Mouse (Mus musculus) cerebellum, adult 2 months (tissue): Measurements from ENCODE around the gene Cfap97. TPM values are rescaled to one million over a fixed set of nuclear protein-coding genes. Genes with fewer than 3 reads are reported as not detected.

Experiments
- DNase-seq, 2 experiments: peaks; one replicate each; pipeline ENCODE4 v3.0.0; 2021
- H3K27ac ChIP-seq: fragments of 200-500 bp; 2 replicates; pipeline ENCODE4 v1.5.1; 2012; ENCODE audit warnings: low read length, control low read depth, inconsistent platforms; ENCODE audit not compliant: insufficient read depth
- H3K27me3 ChIP-seq: fragments of 200-500 bp; 2 replicates; pipeline ENCODE4 v1.6.1; 2012; ENCODE audit warnings: inconsistent platforms, mild to moderate bottlenecking, low read length, moderate library complexity; ENCODE audit not compliant: control insufficient read depth, insufficient read depth
- H3K4me1 ChIP-seq: fragments of 200-500 bp; 2 replicates; pipeline ENCODE4 v1.6.1; 2011; ENCODE audit warnings: low read length; ENCODE audit not compliant: control insufficient read depth, insufficient read depth
- H3K4me3 ChIP-seq: fragments of 200-500 bp; replicated peaks from 2 replicates; pipeline ENCODE3; 2011; ENCODE audit warnings: mild to moderate bottlenecking, low read depth, low read length, control low read depth; ENCODE audit not compliant: insufficient read depth
- CTCF ChIP-seq: fragments of 200-500 bp; IDR thresholded peaks from 2 replicates; pipeline ENCODE4 v1.5.1; 2011; ENCODE audit warnings: low read depth, mild to moderate bottlenecking, control low read depth, low read length, moderate library complexity, borderline replicate concordance; ENCODE audit not compliant: insufficient read depth
- POLR2A ChIP-seq: fragments of 200-500 bp; IDR thresholded peaks from 2 replicates; pipeline ENCODE4 v1.6.1; 2011; ENCODE audit warnings: low read length, control low read depth, borderline replicate concordance; ENCODE audit not compliant: insufficient read depth
- WGBS: fragments of 180-500 bp; shearing (Covaris S2); methylation state at CpG from one replicate; pipeline ENCODE4 v1.1.7; 2018; 5-methylcytosine and 5-hydroxymethylcytosine counted together
- polyA plus RNA-seq: library from polyadenylated mRNA; depleted of rRNA; stranded (reverse); fragments of >200 nt; gene quantifications from 2 replicates; pipeline ENCODE4 v1.2.3, GENCODE M21; 2012

Gene Cfap97
- polyA plus RNA-seq, 1 experiment, result 17.5 TPM

DNA sequence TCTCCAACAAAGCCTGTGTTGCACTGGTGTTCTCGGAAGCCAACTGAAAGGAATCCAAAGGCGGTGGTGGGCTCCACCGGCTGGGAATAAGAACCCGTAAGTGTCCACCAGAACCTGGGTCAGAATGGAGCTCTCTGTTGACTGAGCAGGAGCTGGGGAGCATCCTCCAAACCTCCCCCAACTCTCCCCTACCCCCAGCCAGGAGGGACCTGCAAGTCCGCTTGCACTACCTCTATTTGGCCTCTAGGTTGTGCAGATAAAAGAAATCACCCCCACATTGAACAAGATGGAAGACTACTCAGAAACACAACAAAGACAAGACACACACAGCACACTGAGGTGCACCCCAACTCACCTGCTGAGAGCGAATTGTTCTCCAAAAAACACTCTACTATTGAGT is 50.8 kb downstream of the Cfap97 start:
- TF ChIP-seq POLR2A (no peak), CTCF (no peak)
- WGBS, result 84% methylated on average over 6 of the region's 6 CpGs
- Histone ChIP-seq H3K27me3 (no peaks in the 10 kb centered on the region), H3K4me1 (no peaks in the 10 kb centered on the region; the same call in 1 of the 2 replicates), H3K4me3 (no peak overlapping the region), H3K27ac (no peak overlapping the region)
- DNase-seq, result no peak

DNA sequence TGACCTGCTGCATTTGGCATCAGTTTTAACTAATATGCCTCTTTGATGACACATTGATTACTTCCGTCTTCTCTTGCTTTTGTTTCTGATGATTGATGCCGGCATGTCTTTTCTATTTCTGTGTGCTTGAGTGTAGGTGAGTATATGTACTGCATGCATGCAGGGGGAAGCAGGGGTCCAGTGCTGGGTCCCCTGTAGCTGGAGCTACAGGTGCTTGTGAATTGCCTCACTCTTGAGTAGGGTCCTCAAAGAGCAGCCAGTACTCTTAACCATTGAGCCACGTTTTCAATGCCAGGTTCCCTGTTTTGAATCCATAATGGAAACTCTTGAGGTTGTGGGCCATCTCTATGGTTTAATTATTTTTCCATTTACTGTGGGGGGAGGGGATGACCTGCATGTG is 52.7 kb downstream of the Cfap97 start:
- Histone ChIP-seq H3K27ac (no peak overlapping the region), H3K4me3 (no peak overlapping the region), H3K4me1 (no peaks in the 10 kb centered on the region; the same call in 1 of the 2 replicates), H3K27me3 (no peaks in the 10 kb centered on the region)
- no peak for TF ChIP-seq POLR2A
- TF ChIP-seq CTCF, result no peak
- DNase-seq, result no peak
- WGBS, result 84% methylated on average over 3 of the region's 3 CpGs

DNA sequence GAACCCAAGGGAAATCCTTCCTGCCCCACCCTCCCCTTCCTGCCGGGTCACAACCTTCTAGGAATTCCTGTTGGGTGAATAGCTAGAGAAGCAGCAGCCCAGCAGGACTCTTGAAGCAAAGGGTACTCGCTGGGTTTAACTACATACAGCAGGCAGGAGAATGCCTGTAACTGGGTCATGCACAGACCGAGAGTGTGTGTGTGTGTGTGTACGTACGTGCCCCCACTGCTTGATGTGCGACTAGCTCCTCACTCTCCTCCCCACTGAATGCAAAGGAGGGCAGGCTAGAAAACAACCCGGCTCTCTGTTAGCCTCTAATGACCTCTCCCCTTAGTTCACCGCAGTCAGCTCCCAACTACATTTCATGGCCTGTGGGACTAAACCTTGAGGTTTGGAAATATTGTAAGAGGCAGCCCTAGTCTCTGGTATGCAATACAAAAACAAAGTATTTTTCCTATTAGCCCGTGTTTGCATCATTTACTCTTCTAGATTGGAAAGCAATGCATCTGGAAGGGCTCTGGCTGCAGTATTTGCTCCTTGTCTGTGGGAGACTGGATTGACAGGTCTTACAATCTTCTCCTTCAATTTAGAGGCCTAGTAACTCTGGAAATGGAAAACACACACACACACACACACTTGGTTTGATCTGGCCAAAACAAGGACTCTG is 53.5 kb downstream of the Cfap97 start:
- Histone ChIP-seq H3K4me1 (no peaks in the 10 kb centered on the region; the same call in 1 of the 2 replicates), H3K27ac (no peak overlapping the region), H3K4me3 (no peak overlapping the region), H3K27me3 (no peaks in the 10 kb centered on the region)
- WGBS, result 73% methylated on average over 9 of the region's 9 CpGs
- no peak for DNase-seq
- no peak for TF ChIP-seq POLR2A
- no peak for TF ChIP-seq CTCF

DNA sequence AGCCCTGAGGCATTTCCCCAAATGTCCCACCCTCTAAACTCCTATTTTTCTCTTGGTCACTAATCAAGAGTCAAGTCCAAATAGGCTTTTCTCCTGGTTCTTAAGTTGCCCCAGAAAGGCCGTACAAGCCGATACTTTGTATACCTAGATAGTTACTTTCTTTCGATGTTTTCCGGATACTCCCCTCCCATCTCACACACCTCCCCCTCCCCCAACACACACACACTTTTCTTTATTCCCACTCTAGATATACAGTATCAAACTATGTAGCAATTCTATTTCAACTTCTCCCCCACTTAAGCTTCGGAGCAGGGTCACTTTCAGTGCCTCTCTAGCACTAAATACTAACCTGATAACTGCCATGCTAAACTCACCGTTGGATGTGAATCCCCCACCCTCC is 54.5 kb downstream of the Cfap97 start:
- TF ChIP-seq CTCF (no peak), POLR2A (no peak)
- DNase-seq, result no peak
- H3K4me3 ChIP-seq, result no peak overlapping the region
- 85% methylated on average over 6 of the region's 6 CpGs for WGBS
- no peaks in the 10 kb centered on the region for H3K27me3 ChIP-seq
- H3K27ac ChIP-seq, result no peak overlapping the region
- H3K4me1 ChIP-seq, result no peaks in the 10 kb centered on the region; the same call in 1 of the 2 replicates

DNA sequence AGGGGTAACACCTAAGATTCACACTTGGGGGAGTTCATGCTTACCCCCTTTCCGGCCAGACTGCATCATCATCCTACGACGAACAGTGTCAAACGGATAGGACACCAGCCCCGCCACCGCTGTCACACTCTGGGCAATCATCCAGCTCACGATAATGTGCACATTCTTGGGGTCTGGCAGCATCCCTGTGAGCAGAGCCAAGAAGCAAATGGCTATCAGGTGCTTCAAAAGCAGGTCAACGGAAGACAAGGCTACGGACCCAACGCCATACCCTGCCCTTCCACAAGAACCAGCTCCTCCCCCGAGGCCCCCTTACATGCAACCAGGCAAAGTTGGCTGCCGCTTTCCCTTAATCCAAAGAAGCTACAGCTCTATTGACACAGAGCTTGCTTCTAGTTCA is 56.8 kb downstream of the Cfap97 start:
- WGBS, result 2% methylated on average over 12 of the region's 12 CpGs

DNA sequence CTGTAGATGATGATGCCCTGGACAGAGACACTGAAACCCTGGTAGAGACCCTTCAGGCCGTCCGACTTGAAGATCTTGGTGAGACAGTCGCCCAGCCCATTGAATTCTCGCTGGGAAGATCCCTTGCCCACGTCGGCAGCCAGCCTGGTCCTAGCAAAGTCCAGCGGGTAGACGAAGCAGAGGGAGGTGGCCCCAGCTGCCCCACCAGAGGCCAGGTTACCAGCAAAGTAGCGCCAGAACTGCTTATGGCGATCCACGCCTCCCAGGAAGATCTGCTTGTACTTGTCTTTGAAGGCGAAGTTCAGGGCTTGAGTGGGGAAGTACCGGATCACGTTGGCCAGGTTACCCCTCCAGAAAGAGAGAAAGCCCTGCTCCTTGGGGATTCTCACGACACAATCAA is 57.5 kb downstream of the Cfap97 start:
- TF ChIP-seq POLR2A, result no peak
- TF ChIP-seq CTCF, result no peak
- peak; percentile 30 to 47 for DNase-seq
- peak overlapping the region; percentile 86 for H3K4me3 ChIP-seq
- no peaks in the 10 kb centered on the region; the same call in none of the 2 replicates for H3K4me1 ChIP-seq
- WGBS, result 10% methylated on average over 15 of the region's 15 CpGs
- no peaks in the 10 kb centered on the region for H3K27me3 ChIP-seq
- H3K27ac ChIP-seq, result no peak overlapping the region

More for the DNA sequence above, 56.8 kb downstream of the Cfap97 start:
- peak overlapping the region; percentile 86 for H3K4me3 ChIP-seq
- no peaks in the 10 kb centered on the region; the same call in none of the 2 replicates for H3K4me1 ChIP-seq
- H3K27me3 ChIP-seq, result no peaks in the 10 kb centered on the region
- H3K27ac ChIP-seq, result peak overlapping the region; percentile 36
- TF ChIP-seq CTCF, result no peak
- peak; percentile 68 to 74 for DNase-seq

DNA sequence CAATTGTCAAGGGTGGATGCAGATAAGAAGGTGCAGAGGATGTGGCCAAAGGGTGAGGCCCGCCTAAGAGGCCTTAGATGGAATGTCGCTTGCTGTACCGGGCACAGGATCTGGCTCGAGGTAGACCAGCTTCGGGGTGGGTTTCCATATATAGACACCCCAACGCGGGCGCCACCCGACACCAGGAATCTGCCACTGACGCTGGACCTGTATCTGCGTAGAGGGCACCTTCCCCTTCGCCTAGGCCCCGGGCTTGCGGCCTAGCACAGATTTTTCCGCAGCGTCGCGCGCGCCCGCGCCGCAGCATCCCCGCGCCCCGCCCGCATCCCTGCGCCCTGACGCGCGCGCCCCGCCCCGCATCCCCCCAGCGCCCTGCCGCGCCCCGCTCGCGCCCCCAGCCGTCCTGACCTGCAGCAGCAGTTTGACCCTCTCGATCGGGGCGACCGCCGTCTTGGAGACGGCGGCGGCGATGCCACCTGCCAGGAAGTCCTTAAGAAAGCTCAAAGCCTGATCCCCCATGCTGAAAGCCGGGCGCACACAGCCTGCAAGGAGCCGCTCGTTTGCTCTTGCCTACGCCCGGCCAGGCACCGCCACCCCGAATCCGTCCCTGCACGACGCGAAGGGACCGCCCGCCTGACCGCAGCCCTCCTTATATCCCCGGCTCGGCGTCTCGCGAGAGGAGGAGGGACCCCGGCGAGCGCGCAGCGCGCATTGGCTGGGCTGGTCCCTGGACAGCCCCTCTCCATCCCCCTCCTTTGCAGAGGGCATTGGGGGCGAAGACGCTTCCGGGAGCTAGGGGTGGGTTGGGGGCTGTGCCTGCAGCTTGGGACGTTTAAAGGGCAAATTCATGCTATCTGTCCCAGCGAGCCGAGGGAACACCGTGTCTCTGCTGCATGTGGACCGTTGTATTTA is 59.1 kb downstream of the Cfap97 start, which contains the start of gene Slc25a4:
Slc25a4 (minus strand) TSS at position 881 of the 912 bp plus-strand sequence.
- no peaks in the 10 kb centered on the region; the same call in none of the 2 replicates for H3K4me1 ChIP-seq
- under 1% methylated on average over 82 of the region's 84 CpGs for WGBS

More for the DNA sequence above, 59.1 kb downstream of the Cfap97 start, which contains the start of gene Slc25a4:
- peak; percentile 97 for DNase-seq
- Histone ChIP-seq H3K4me3 (peak within 1 kb of the TSS; percentile 86), H3K27ac (peak within 1 kb of the TSS; percentile 99), H3K27me3 (no peaks in the 10 kb centered on the region)
- TF ChIP-seq CTCF (no peak), POLR2A (peak; percentile 99)
